Mouse (Mus musculus): ENCODE measurements at regions not wholly inside any gene's neighbourhood (a gene's known extent, or its start where the extent isn't known, plus 50 kb on each side); places are given as distances from the start of the nearest gene placed in this dataset.

DNA sequence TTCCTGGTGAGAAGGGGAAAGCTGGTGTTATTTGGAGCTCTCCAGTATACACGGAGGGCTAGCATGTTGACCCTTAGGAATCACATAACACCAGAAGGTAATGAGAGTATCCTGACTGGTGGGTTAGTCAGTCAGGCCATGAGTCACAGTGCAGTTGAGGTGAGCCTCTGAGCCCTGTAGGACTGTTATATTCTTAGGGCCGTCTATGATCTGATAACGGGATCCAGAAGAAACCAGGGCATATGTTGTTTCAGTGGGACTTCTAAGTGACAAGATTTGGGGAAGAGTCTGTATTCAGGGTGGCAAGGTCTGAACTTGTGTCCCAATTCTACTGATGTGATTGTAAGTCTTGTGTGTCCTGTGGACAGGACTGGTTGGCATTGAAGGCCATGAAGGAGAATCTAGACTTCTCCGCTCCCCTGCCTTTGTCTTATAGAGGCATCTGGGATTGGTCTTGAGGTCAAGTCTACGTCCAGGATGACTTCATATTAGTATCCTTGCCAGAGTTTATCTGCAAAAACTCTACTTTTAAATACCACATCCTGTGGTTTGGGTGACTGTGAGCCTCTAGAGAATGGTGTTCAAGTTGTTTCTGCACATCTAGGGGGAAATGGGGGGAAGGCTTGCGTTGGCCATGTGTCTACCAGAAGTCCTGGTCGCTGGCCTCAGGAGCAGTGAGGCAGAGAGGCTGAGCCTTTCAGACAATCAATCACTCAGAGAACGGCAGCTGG lies 71.2 kb downstream of the Itgb2l start:
- 84% methylated on average over 8 of the region's 8 CpGs for WGBS
- H3K36me3 ChIP-seq (ENCODE audit: control insufficient read depth, insufficient read depth, low read length), result peaks cover 15% of the 10 kb centered on the region
- no peak for TF ChIP-seq CTCF (IDR thresholded peaks at IDR 0.05; ENCODE audit: low read depth, low read length)
- TF ChIP-seq POLR2A (IDR thresholded peaks at IDR 0.05; ENCODE audit: extremely low read depth, insufficient read depth, low read length), result no peak
- no peak for DNase-seq (ENCODE audit: extremely low read depth, low read depth, low spot score)
- peaks cover 7% of the 10 kb centered on the region for H3K4me1 ChIP-seq (ENCODE audit: control insufficient read depth, insufficient read depth, low read length)
- no peaks in the 10 kb centered on the region for H3K27me3 ChIP-seq (ENCODE audit: control insufficient read depth, insufficient read depth, low read length)
- no peak overlapping the region for H3K9ac ChIP-seq (ENCODE audit: low read depth, low read length)
- peaks cover 7% of the 10 kb centered on the region; the same call in 1 of the 2 replicates for H3K79me2 ChIP-seq (ENCODE audit: control insufficient read depth, insufficient read depth, low read length)
- no peak overlapping the region for H3K4me3 ChIP-seq (ENCODE audit: insufficient read depth, low read depth, low read length)
- H3K27ac ChIP-seq (replicated peaks; ENCODE audit: insufficient read depth, low read depth, low read length), result no peak overlapping the region

DNA sequence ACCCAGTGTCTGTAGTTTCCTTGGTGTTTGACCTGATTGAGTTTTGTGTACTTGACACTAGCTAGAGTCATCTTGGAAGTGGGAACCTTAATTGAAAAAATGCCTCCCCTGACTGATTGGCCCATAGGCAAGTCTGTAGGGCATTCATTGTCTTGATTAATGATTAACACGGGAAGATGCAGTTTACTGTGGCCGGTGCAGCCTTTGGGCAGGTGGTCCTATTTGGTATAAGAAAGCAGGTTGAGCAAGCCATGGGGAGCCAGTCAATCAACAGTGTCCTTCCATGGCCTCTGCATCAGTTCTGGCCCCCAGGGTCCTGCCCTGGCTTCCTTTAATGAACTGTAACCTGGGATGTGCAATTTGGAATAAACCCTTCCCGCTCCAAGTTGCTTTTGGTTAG lies 72.3 kb downstream of the Itgb2l start:
- H3K36me3 ChIP-seq (ENCODE audit: control insufficient read depth, insufficient read depth, low read length), result peaks cover 15% of the 10 kb centered on the region
- TF ChIP-seq CTCF (IDR thresholded peaks at IDR 0.05; ENCODE audit: low read depth, low read length), result no peak
- no peak for TF ChIP-seq POLR2A (IDR thresholded peaks at IDR 0.05; ENCODE audit: extremely low read depth, insufficient read depth, low read length)
- no peaks in the 10 kb centered on the region for H3K27me3 ChIP-seq (ENCODE audit: control insufficient read depth, insufficient read depth, low read length)
- no peak overlapping the region for H3K4me3 ChIP-seq (ENCODE audit: insufficient read depth, low read depth, low read length)
- no peak overlapping the region for H3K9ac ChIP-seq (ENCODE audit: low read depth, low read length)
- H3K79me2 ChIP-seq (ENCODE audit: control insufficient read depth, insufficient read depth, low read length), result peaks cover 7% of the 10 kb centered on the region; the same call in 1 of the 2 replicates
- peak; percentile 14 for DNase-seq (ENCODE audit: extremely low read depth, low read depth, low spot score)
- WGBS, result 59% methylated on average over 3 of the region's 3 CpGs
- H3K27ac ChIP-seq (replicated peaks; ENCODE audit: insufficient read depth, low read depth, low read length), result no peak overlapping the region
- H3K4me1 ChIP-seq (ENCODE audit: control insufficient read depth, insufficient read depth, low read length), result peaks cover 7% of the 10 kb centered on the region

DNA sequence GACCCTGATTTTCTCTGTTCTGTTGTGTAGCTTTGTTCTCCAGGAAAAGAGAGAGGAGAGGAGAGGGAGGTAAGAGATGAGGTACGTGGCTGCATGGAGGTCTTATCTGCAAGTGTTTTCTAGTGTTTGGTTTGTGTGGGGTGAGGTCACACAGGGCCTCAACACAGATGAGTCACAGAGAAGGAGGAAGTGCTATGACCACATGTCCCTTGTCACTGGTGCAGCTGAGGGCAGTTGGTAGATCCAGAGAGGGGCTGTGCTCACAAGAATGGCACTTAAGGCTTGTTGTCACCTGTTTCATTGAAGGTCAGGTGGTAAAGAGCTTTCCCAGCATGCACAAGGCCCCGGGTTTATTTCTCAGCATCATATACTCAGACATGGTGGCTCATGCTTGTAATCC lies 73.2 kb downstream of the Itgb2l start:
- Histone ChIP-seq H3K36me3 (ENCODE audit: control insufficient read depth, insufficient read depth, low read length) (peaks cover 15% of the 10 kb centered on the region), H3K79me2 (ENCODE audit: control insufficient read depth, insufficient read depth, low read length) (peaks cover 7% of the 10 kb centered on the region; the same call in 1 of the 2 replicates), H3K4me1 (ENCODE audit: control insufficient read depth, insufficient read depth, low read length) (peaks cover 7% of the 10 kb centered on the region), H3K27ac (replicated peaks; ENCODE audit: insufficient read depth, low read depth, low read length) (no peak overlapping the region), H3K27me3 (ENCODE audit: control insufficient read depth, insufficient read depth, low read length) (no peaks in the 10 kb centered on the region), H3K4me3 (ENCODE audit: insufficient read depth, low read depth, low read length) (no peak overlapping the region), H3K9ac (ENCODE audit: low read depth, low read length) (no peak overlapping the region)
- DNase-seq (ENCODE audit: extremely low read depth, low read depth, low spot score), result no peak
- TF ChIP-seq CTCF (IDR thresholded peaks at IDR 0.05; ENCODE audit: low read depth, low read length) (no peak), POLR2A (IDR thresholded peaks at IDR 0.05; ENCODE audit: extremely low read depth, insufficient read depth, low read length) (no peak)
- WGBS, result 61% methylated on average over 2 of the region's 2 CpGs

Measured in liver, adult 2 months (tissue).